ENCODE assay signal across 17 mouse cellular contexts in genomic region chr4:43504269-43504668, GRCm38 (mm10). TPM values are rescaled to one million over a fixed set of nuclear protein-coding genes. Genes with fewer than 3 reads are reported as not detected.
"Had no signal": no experiment of that assay in that cellular context is flagged by ENCODE, and none has a peak within 500 bp of the region (broad histone marks: within the 10 kb centered on the region; RNA-seq: fewer than 3 reads in every experiment).

No protein-coding gene starts in this region.

- H3K4me3 ChIP-seq: layer of hippocampus, adult 2 months; limb, embryonic 12.5 days; midbrain, embryonic 12.5 days; neural tube, embryonic 13.5 days had no signal

- ATAC-seq: lung, postnatal 0 days; midbrain, embryonic 16.5 days had no signal

- H3K9ac ChIP-seq: limb, embryonic 12.5 days; liver, embryonic 14.5 days; midbrain, embryonic 12.5 days; neural tube, embryonic 13.5 days had no signal

- DNase-seq: kidney, postnatal 10 days; liver; lung, adult 2 months; lung, postnatal 36 days; retina, postnatal 1 day; right cerebral cortex, postnatal 4 days; thymus, postnatal 14 days had no signal

- H3K27ac ChIP-seq: layer of hippocampus, adult 2 months; limb, embryonic 12.5 days; liver, embryonic 14.5 days; midbrain, embryonic 12.5 days; neural tube, embryonic 13.5 days had no signal

- H3K9me3 ChIP-seq: limb, embryonic 12.5 days; midbrain, embryonic 12.5 days; neural tube, embryonic 13.5 days had no signal

- H3K36me3 ChIP-seq: limb, embryonic 12.5 days; midbrain, embryonic 12.5 days; neural tube, embryonic 13.5 days had no signal

RNA-seq across cellular contexts. Expression of gene Car9, which starts 2.5 kb away (rescaled TPM):
- total RNA-seq: layer of hippocampus, adult 2 months had no signal

RNA-seq across cellular contexts. Expression of gene Sit1, which starts 20.7 kb away (rescaled TPM):
- total RNA-seq: layer of hippocampus, adult 2 months; layer of hippocampus, postnatal 10 days; left cerebral cortex, postnatal 36 days had no signal
- polyA plus RNA-seq: limb, embryonic 12.5 days; lung, postnatal 0 days; midbrain, embryonic 12.5 days; midbrain, embryonic 16.5 days; neural tube, embryonic 13.5 days; stomach, embryonic 16.5 days had no signal
